ENCODE assay signal across 31 mouse cellular contexts in genomic region chr8:8554691-8555090, GRCm38 (mm10).
"Had no signal": no experiment of that assay in that cellular context is flagged by ENCODE, and none has a peak within 500 bp of the region (broad histone marks: within the 10 kb centered on the region; RNA-seq: fewer than 3 reads in every experiment).

No protein-coding gene starts in this region.

- H3K4me1 ChIP-seq: liver, embryonic 12.5 days; liver, embryonic 13.5 days; liver, embryonic 15.5 days; lung, embryonic 15.5 days; megakaryocyte, embryonic 14.5 days; midbrain, embryonic 10.5 days; midbrain, embryonic 12.5 days; midbrain, embryonic 13.5 days; midbrain, embryonic 15.5 days had no signal

- DNase-seq: left cerebral cortex, postnatal 4 days; liver; liver, embryonic 13.5 days; liver, postnatal 0 days; lung, adult 18-20 months; lung, adult 2 months; lung, embryonic 14.5 days; lung, postnatal 10 days; lung, postnatal 14 days; lung, postnatal 36 days; lung, postnatal 4 days; midbrain, embryonic 14.5 days had no signal

- H3K27me3 ChIP-seq: limb, embryonic 12.5 days; limb, embryonic 13.5 days; limb, embryonic 15.5 days; liver, embryonic 12.5 days; liver, embryonic 13.5 days; liver, embryonic 15.5 days; lung, embryonic 15.5 days; midbrain, embryonic 15.5 days had no signal

- H3K9me3 ChIP-seq: limb, embryonic 10.5 days; limb, embryonic 13.5 days; limb, embryonic 15.5 days; liver, embryonic 12.5 days; liver, embryonic 13.5 days; liver, embryonic 15.5 days; lung, embryonic 15.5 days; midbrain, embryonic 12.5 days; midbrain, embryonic 15.5 days had no signal

- H3K4me3 ChIP-seq: limb, embryonic 10.5 days; limb, embryonic 12.5 days; limb, embryonic 13.5 days; limb, embryonic 15.5 days; liver, embryonic 12.5 days; liver, embryonic 13.5 days; liver, embryonic 15.5 days; lung, embryonic 15.5 days; megakaryocyte, embryonic 14.5 days; midbrain, embryonic 10.5 days; midbrain, embryonic 12.5 days; midbrain, embryonic 13.5 days; midbrain, embryonic 15.5 days; myocyte had no signal

- H3K9ac ChIP-seq: limb, embryonic 12.5 days; limb, embryonic 13.5 days; limb, embryonic 15.5 days; liver, embryonic 12.5 days; liver, embryonic 13.5 days; liver, embryonic 14.5 days; liver, embryonic 15.5 days; liver, postnatal 0 days; lung, embryonic 14.5 days; lung, embryonic 15.5 days; midbrain, embryonic 12.5 days; midbrain, embryonic 13.5 days; midbrain, embryonic 15.5 days had no signal

- H3K36me3 ChIP-seq: limb, embryonic 10.5 days; limb, embryonic 12.5 days; limb, embryonic 13.5 days; limb, embryonic 15.5 days; liver, embryonic 12.5 days; liver, embryonic 13.5 days; liver, embryonic 15.5 days; lung, embryonic 15.5 days; midbrain, embryonic 10.5 days; midbrain, embryonic 12.5 days; midbrain, embryonic 13.5 days; midbrain, embryonic 15.5 days had no signal

- H3K4me2 ChIP-seq: limb, embryonic 12.5 days; limb, embryonic 13.5 days; limb, embryonic 15.5 days; liver, embryonic 11.5 days; liver, embryonic 12.5 days; liver, embryonic 13.5 days; liver, embryonic 15.5 days; lung, embryonic 14.5 days; lung, embryonic 15.5 days; midbrain, embryonic 11.5 days; midbrain, embryonic 12.5 days; midbrain, embryonic 13.5 days; midbrain, embryonic 15.5 days had no signal

- ATAC-seq: liver, embryonic 12.5 days; liver, postnatal 0 days; lung, postnatal 0 days; midbrain, embryonic 13.5 days; midbrain, embryonic 15.5 days; midbrain, embryonic 16.5 days had no signal

- H3K27ac ChIP-seq: limb, embryonic 10.5 days; limb, embryonic 12.5 days; limb, embryonic 13.5 days; limb, embryonic 15.5 days; liver, embryonic 12.5 days; liver, embryonic 13.5 days; liver, embryonic 14.5 days; liver, embryonic 15.5 days; lung, embryonic 15.5 days; macrophage; midbrain, embryonic 10.5 days; midbrain, embryonic 12.5 days; midbrain, embryonic 13.5 days; midbrain, embryonic 15.5 days had no signal
